Mouse (Mus musculus) adrenal gland, postnatal 25 days (tissue): ENCODE data around the gene Slc35a3. TPM values are rescaled to one million over a fixed set of nuclear protein-coding genes. Genes with fewer than 3 reads are reported as not detected.
A peak's percentile ranks its signal among the peaks of the same experiment; 100 is the strongest.
"Not testable (repeated sequence)": the region's sequence is repeated elsewhere in the genome, so short reads cannot be mapped to it uniquely, and the experiment has no call there.

ENCODE experiments used
- DNase-seq: peaks from one replicate; pipeline ENCODE4 v3.0.0; 2021; ENCODE audit warnings: mixed read lengths
- long read RNA-seq: library from polyadenylated mRNA; stranded (forward); transcript quantifications from one replicate; pipeline ENCODE4 v2.0.0, GENCODE M21; 2021
- total RNA-seq: library from RNA; stranded (reverse); gene quantifications from 2 replicates; pipeline ENCODE4 v1.2.3, GENCODE M21; 2021

Slc35a3 gene
- total RNA-seq: 24.5 and 29.5 TPM in 2 replicates
- long read RNA-seq, full-length matches to known transcripts: 8 of 17 reads
- long read RNA-seq, partial matches to known transcripts: 2 of 17 reads
- long read RNA-seq, other reads (novel, unspliced or antisense): 7 of 17 reads

- DNase-seq: no peak
Observed at GRCm38 (mm10) chr3:116712436-116712881, at the start of gene Slc35a3. Gene Slc35a3 (minus strand): TSS chr3:116712831.

- DNase-seq: no peak
Observed at GRCm38 (mm10) chr3:116752818-116753217, 40.2 kb upstream of the Slc35a3 start.

GRCm38 (mm10) chr3:116751191-116751860, 38.7 kb upstream of the Slc35a3 start:
- no peak for DNase-seq

- DNase-seq: peak; percentile 12
Observed at GRCm38 (mm10) chr3:116748391-116749170, 36.0 kb upstream of the Slc35a3 start.

GRCm38 (mm10) chr3:116747648-116748047, 35.0 kb upstream of the Slc35a3 start:
- not testable (repeated sequence) for DNase-seq

- no peak for DNase-seq
Observed at GRCm38 (mm10) chr3:116740963-116741362, 28.3 kb upstream of the Slc35a3 start.

GRCm38 (mm10) chr3:116740106-116740505, 27.5 kb upstream of the Slc35a3 start:
- no peak for DNase-seq

- DNase-seq: peak; percentile 31
Observed at GRCm38 (mm10) chr3:116737326-116737731, 24.7 kb upstream of the Slc35a3 start.

GRCm38 (mm10) chr3:116729483-116730174, 17.0 kb upstream of the Slc35a3 start:
- DNase-seq: no peak

- no peak for DNase-seq
Observed at GRCm38 (mm10) chr3:116726807-116727206, 14.2 kb upstream of the Slc35a3 start.

GRCm38 (mm10) chr3:116723496-116724481, 11.2 kb upstream of the Slc35a3 start:
- no peak for DNase-seq

- DNase-seq: no peak
Observed at GRCm38 (mm10) chr3:116722980-116723379, 10.3 kb upstream of the Slc35a3 start.

GRCm38 (mm10) chr3:116718951-116719350, 6.3 kb upstream of the Slc35a3 start:
- no peak for DNase-seq

- no peak for DNase-seq
Observed at GRCm38 (mm10) chr3:116713031-116713430, 400 bp upstream of the Slc35a3 start.

- DNase-seq: peak; percentile 84
Observed at GRCm38 (mm10) chr3:116711624-116712435, 801 bp downstream of the Slc35a3 start.

GRCm38 (mm10) chr3:116710941-116711340, 1.7 kb downstream of the Slc35a3 start:
- no peak for DNase-seq

- no peak for DNase-seq
Observed at GRCm38 (mm10) chr3:116705637-116706204, 6.9 kb downstream of the Slc35a3 start.

- no peak for DNase-seq
Observed at GRCm38 (mm10) chr3:116703835-116704234, 8.8 kb downstream of the Slc35a3 start.

GRCm38 (mm10) chr3:116702647-116703272, 9.9 kb downstream of the Slc35a3 start:
- DNase-seq: no peak

GRCm38 (mm10) chr3:116701601-116702000, 11.0 kb downstream of the Slc35a3 start:
- DNase-seq: no peak
